Mouse (Mus musculus) left cerebral cortex, postnatal 14 days (tissue): Measurements from ENCODE around the gene Cmc1. TPM values are rescaled to one million over a fixed set of nuclear protein-coding genes. Genes with fewer than 3 reads are reported as not detected.

Source experiments
- DNase-seq, 2 experiments: peaks; one replicate each; pipeline ENCODE4 v3.0.0; 2021 to 2022; ENCODE audit warnings: low spot score in 2 of 2, mixed read lengths in 1 of 2
- intact Hi-C: fragments of 180-260 bp; cut with DNase I; formaldehyde crosslinking; loops from one replicate; pipeline ENCODE4 v1.15.1; 2025
- long read RNA-seq, 2 experiments: library from polyadenylated mRNA; stranded (forward); transcript quantifications; one replicate each; pipeline ENCODE4 v2.0.0; 2021
- total RNA-seq, 2 experiments: library from RNA; stranded (reverse); gene quantifications; 2 replicates each; pipeline ENCODE4 v1.2.3; 2021

Gene Cmc1
- 10 to 100 TPM; 12.7 to 13.1 TPM for total RNA-seq
- long read RNA-seq, experiment 1, transcript Cmc1-201 (4 exons, 1,169 nt) = major isoform, 10 of 13 reads
- long read RNA-seq, experiment 1, partial matches to known transcripts = 0 of 13 reads
- long read RNA-seq, experiment 1, other reads (novel, unspliced or antisense) = 3 of 13 reads
- long read RNA-seq, experiment 2, transcript Cmc1-201 (4 exons, 1,169 nt) = major isoform, 5 of 7 reads
- long read RNA-seq, experiment 2, partial matches to known transcripts = 0 of 7 reads
- long read RNA-seq, experiment 2, other reads (novel, unspliced or antisense) = 2 of 7 reads

DNA sequence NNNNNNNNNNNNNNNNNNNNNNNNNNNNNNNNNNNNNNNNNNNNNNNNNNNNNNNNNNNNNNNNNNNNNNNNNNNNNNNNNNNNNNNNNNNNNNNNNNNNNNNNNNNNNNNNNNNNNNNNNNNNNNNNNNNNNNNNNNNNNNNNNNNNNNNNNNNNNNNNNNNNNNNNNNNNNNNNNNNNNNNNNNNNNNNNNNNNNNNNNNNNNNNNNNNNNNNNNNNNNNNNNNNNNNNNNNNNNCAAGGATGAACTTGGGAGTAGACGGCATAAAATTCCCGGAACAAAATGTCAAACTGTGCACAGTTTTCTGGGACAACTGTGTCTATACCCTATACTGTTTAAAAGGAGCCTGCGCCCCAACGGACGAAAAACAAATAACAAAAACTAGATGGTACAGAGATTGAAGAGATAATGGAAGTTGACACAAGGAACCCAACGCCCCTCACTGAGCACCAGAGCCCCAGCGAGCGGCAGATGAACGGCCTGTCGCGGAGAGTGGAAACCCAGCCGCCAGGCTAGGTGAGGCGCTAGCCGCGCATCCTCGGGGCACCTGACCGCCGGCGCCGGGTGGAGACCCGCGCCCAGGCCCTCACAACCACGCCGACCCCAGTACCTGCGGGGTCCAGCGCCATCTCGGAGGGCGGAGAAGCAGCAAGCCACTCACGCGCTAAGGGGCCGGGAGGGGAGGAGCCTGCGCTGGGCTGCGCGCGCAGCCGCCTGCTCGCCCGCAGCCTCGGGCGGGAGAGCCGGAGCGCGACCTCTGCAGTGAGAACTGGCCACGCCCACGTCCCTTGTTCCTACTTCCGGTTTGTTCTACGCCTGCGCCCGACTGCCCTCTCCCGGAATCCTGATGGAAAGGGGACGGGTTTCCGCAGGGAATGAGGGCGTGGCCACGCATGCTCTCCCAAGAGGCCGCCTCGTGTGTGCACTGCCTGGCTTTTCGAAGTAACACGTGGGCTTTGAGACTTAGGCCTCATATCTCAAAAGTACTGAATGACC, at the start of gene Cmc1:
TSS of gene Cmc1 (minus strand) at position 771 of the 996 bp plus-strand sequence.
- peak; percentile 95 to 96 for DNase-seq
- intact Hi-C loops = no loop called here

DNA sequence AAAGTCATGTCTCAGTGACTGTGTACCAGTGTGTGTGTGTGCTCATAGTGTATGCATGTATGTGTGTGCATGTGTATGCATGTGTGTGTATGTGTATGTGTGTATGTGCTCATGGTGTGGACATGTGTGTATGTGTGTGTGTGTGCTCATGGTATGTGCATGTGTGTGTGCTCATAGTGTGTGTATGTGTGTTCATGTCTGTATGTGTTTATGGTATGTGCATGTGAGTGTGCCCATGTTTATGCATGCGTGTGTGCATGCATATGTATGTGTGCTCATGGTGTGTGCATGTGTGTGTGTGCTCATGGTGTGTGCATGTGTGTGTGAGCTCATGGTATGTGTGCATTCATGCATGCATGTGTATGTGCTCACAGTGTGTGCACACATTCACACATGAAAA, 48.6 kb upstream of the Cmc1 start:
- intact Hi-C loops = no loop called here

DNA sequence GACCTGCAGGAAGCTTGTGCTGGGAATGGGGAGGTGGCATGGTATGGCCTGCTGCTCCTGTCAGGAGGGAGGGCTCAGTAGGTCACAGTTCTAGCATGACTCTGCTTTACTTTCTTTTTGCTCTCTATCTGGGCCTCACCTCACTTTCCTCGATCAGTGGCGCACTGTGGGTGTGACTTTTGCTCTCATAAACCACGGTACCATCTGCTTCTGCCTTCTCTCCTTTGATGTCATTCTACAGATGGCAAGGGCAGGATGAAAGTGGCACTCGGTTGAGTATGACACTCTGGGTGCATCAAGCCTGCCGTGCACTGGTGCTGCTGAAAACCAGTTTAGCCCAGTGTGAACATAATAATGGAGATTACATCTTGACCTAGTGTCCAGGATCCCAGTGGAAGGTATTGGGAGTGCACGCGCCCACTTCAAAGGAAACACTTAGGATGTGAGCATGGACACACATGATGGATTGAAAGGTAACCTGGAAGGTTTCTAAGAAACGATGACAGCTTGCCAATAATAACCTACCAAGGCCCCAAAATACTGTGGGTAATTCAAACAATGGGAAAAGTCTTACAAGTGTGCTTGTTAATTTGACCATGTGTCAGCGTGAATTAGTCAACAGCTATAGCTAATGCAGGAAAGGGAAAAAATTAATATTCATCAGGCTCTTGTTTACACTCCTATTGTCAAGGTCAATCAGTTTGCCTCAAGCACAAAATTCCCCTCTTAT, 46.8 kb upstream of the Cmc1 start:
- DNase-seq = no peak
- intact Hi-C loops = no loop called here

More for the DNA sequence above, 48.6 kb upstream of the Cmc1 start:
- no peak for DNase-seq

GRCm38 (mm10) chr9:118193263-118193662, 43.3 kb upstream of the Cmc1 start:
- intact Hi-C loops = no loop called here
- DNase-seq = no peak

GRCm38 (mm10) chr9:118191276-118191675, 41.3 kb upstream of the Cmc1 start:
- intact Hi-C loops = no loop called here

DNA sequence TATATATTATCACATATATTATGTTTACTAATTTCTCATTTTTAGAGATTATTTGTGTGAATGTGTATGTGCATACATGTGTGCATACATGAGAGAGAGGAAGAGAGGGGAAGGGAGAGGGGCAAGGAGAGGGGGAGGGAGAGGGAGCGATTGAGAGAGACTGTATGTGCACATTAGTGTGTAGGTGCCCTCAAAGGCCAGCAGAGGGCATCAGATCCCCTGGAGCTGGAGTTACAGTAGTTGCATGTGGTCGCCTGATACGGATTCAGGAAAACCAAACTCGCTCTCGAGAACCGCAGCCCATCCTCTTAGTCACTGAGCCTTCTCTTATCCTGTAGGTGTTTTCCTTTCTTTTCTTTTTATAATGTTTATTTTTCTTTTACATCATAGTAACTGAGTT, 38.4 kb upstream of the Cmc1 start:
- DNase-seq = no peak
- intact Hi-C loops = no loop called here

More at GRCm38 (mm10) chr9:118191276-118191675, 41.3 kb upstream of the Cmc1 start:
- DNase-seq = no peak

DNA sequence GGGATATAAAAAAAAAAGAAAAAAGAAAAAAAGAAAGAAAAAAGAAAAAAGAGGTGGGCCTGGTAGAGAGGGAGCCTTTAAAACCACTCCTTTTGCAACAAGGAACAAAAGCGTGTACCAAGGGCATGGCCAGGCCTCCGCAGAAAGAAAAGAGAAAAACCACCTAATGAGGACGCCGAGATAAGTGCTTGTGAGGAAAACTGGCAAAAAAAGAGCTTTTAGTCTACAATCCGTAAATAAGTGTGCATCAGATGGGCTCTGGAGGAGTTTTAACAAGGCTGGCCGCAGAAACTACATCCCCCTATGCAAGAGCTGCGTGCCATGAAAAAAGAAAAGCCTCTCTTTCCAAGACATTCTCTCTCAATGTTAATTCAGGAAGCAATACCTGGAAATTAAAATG, 37.4 kb upstream of the Cmc1 start:
- DNase-seq = no peak

GRCm38 (mm10) chr9:118186776-118187175, 36.8 kb upstream of the Cmc1 start:
- DNase-seq = no peak
- intact Hi-C loops = no loop called here

More for the DNA sequence above, 37.4 kb upstream of the Cmc1 start:
- intact Hi-C loops = no loop called here

DNA sequence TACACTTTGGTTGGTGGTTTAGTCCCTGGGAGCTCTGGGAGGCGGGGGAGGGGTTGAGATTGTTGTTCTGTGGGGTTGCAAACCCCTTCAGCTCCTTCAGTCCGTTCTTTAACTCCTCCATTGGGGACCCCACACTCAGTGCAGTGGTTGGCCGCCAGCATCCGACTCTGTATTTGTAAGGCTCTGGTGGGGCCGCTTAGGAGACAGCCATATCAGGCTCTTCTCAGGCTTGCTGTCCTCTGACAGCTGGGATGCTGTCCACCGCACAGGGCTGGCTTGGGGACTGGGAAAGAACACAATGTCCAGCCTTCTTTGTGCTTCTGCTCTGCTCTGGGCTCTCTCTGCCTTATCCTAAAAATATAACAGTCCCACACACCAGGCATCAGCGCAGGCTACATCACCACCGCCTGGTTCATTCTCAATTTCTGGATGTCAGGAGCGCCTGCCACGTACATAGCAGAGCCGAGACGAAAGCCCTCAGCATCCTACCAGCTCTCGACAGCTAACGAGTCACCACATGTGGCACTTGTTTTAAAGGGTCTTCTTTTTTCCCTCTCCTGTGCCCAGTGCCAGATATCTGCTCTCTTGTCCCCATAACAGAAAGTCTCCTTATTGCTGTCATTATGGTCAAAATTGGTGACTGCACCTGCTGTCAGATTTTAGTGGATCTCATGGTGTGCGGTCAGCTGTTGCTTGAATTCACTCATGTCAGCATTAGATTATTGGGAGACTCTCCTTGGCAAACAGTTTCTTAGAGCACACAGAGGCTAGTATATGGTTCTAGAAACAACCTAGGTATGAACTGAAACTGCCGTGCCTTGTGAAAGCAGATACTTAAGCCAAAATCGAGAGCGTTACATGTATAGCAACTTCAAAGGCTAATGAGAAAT, 29.4 kb upstream of the Cmc1 start:
- intact Hi-C loops = no loop called here
- no peak for DNase-seq

DNA sequence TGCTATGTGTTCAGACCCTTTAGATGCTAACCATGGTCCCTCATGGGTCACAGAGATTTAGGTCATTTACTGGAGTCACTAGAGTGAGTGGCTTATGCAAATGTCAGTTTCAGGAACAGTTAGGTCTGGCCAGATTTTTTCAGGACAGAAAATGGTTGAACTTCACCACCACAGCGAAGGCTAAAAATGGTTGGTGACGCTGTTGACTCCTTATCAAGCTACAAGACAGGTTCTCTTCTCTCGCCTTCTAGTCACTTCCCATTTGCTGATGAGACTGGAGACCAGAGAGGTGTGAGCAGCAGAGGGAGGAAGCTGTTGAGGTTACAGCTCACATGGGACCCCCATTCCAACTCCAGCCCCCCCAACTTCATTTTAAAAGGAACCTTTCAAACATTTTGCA, 26.7 kb upstream of the Cmc1 start:
- no peak for DNase-seq
- intact Hi-C loops = no loop called here

DNA sequence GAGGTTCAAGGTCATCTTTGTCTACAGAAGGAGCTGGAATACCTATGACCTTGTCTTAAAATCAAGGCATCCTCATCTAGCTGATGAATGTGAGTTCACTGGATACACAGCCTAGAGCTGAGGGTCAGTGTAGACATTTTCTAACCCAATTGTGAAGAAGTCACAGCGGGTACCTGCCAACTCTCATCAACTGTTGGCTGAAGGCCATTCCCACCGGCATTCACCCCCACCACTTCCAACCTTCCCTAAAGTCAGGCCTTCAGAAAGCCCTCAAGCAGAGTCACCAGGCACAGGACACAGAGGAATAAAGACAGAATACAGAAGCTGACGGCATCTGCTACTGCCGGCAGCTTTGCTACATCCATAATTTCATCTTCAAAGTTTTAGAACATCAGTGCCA, 25.4 kb upstream of the Cmc1 start:
- DNase-seq = no peak
- intact Hi-C loops = no loop called here

DNA sequence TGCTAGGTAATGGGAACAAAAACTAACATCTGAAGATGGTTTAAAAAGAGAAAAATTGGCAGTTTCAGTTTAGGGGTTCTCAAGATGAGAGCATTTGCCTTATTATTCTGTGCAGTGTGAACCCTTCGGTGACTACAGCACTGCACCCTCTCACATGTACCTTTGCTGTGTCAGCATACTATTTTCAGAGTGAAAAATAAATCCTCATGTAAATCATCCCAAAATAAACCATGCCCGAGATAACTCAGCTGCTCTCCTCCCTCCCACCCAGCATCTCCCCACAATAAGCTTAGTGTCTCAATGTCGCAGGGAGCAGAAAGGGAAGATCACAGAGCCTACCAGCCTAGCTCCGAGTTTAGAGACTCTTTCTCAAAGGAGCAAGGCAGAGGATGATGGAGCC, 23.1 kb upstream of the Cmc1 start:
- no peak for DNase-seq
- intact Hi-C loops = no loop called here

GRCm38 (mm10) chr9:118168544-118168943, 18.6 kb upstream of the Cmc1 start:
- no peak for DNase-seq
- intact Hi-C loops = no loop called here

- DNase-seq = no peak
- intact Hi-C loops = no loop called here
Observed at GRCm38 (mm10) chr9:118167606-118168005, 17.6 kb upstream of the Cmc1 start.

- DNase-seq = no peak
- intact Hi-C loops = no loop called here
Observed at GRCm38 (mm10) chr9:118161536-118161935, 11.6 kb upstream of the Cmc1 start.

DNA sequence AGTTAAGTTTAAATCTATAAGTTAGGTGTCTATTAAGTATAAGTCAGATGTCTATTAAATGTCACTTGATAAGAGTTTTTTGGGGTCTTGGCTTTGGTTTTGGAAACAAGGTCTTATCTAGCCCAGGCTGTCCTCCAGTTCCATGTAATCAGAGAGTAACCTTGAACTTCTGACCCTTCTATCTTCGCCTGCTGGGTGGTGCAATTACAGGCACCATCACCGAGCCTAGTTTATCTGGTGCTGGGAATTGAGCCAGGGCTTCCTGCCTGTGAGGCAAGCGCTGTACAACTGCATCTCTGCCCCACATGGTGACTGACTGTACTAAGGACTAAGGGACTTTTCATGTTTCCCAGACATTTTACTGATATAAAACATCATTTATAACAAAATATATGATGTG, 10.0 kb upstream of the Cmc1 start:
- intact Hi-C loops = no loop called here
- no peak for DNase-seq

- intact Hi-C loops = no loop called here
- DNase-seq = no peak
Observed at GRCm38 (mm10) chr9:118158201-118158600, 8.2 kb upstream of the Cmc1 start.

DNA sequence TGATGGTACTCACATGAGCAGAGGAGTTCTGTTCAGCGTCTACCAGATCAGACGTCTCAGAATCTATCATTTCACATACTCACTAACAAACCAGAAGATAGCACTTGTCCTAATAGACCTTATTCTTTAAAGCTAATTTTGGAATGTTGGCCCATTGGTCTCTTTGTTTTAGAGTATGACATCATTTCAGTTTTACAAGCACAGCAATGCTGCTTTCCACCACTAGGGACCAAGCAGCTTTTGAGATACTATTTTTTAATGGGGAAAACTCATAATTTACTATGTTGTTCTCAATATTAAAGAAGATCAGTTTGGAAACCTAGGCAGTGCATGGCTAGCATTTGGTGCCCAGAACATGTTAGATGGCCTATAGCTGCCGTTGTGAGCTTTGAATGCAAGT, 7.3 kb upstream of the Cmc1 start:
- DNase-seq = no peak
- intact Hi-C loops = no loop called here

DNA sequence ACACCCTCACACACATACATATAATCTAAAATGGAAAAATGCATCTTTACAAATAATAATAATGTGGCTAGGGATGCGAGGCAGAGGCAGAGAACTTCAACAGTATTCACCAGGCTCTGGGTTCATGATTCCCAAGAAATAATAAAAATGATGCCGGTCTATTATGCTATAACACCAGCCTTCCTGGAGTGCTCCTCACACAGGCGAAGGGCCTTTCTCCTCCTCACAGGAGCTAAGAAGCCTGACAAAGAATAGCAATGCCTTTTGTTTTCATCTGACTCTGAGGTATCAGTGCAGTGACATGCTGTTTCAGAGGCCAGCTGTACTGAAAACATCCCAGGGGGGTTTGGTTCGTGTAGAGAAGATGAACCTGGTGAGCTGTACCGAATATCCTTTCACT, 4.7 kb upstream of the Cmc1 start:
- intact Hi-C loops = no loop called here
- no peak for DNase-seq
